Mouse (Mus musculus) small intestine, adult 2 months (tissue): ENCODE data around the gene Cacnb4.

Experiments used
- CTCF ChIP-seq: fragments of 200-500 bp; IDR thresholded peaks from 2 replicates; pipeline ENCODE4 v1.5.1; 2012; ENCODE audit warnings: low read depth, mild to moderate bottlenecking, control low read depth, inconsistent platforms, low read length, moderate library complexity, mixed read lengths; ENCODE audit not compliant: insufficient replicate concordance, insufficient read length; ENCODE audit errors: extremely low read depth
- POLR2A ChIP-seq: fragments of 200-500 bp; IDR thresholded peaks from 2 replicates; pipeline ENCODE4 v1.6.1; 2012; ENCODE audit warnings: low read depth, mild to moderate bottlenecking, control low read depth, inconsistent platforms, low read length, moderate library complexity

DNA sequence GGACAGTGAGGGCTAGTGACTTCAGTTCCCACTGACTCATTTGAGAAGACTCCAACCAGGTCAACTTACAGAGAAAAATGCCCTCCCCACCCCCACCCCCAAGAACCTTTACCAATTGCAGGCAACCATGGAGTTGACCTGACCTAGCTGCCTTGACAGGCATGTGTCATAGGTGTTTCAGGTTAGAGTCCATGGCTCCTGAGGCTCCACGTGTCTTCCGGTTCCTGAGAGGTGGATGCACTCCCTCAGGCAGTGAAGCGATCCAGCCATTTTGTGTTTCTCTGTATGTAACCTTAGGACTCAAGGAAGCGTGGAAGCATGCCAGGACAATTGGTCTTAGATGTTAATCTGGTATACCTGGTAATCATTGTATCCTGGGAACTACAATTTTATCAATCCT, 238.2 kb downstream of the Cacnb4 start:
- no peak for TF ChIP-seq POLR2A
- TF ChIP-seq CTCF: no peak
